Mouse (Mus musculus): ENCODE measurements around the gene Olfr723.
"Not testable (repeated sequence)": the region's sequence is repeated elsewhere in the genome, so short reads cannot be mapped to it uniquely, and the experiment has no call there.

The Olfr723 gene

DNA sequence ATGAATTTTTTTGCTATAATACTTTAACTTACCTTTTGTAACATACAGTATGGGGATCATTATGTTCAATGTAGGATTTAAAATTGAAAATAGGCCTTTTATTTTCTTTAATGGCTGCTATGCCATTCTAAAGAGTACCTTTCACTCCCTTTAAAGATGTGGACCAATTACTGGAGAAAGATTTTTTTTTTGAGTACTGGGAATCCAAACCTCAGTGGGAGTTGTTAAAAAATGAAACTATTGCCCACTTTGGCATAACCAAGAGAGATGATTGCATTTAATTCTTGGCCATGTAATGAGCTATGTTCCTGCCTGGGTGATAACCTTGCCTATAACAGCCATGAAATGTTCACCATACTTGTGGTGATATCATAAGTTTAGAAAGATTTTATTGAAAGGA is at the start of gene Olfr723:
Gene Olfr723 (minus strand): TSS at position 101 of the 400 bp plus-strand sequence.
- DNase-seq (ENCODE audit: low spot score in 2 of 2) = not testable (repeated sequence)

DNA sequence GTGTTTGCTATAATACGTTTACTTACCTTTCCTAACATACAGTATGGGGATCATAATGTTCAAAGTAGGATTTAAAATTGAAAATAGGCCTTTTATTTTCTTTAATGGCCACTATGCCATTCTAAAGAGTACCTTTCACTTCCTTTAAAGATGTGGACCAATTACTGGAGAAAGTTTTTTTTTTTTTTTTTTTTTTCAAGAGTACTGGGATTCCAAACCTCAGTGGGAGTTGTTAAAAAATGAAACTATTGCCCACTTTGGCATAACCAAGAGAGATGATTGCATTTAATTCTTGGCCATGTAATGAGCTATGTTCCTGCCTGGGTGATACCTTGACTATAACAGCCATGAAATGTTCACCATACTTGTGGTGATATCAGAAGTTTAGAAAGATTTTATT is 31.6 kb upstream of the Olfr723 start, which contains the start of gene Olfr724:
Gene Olfr724 (minus strand): TSS at position 101 of the 400 bp plus-strand sequence.
- DNase-seq (ENCODE audit: low spot score in 2 of 2) = not testable (repeated sequence)

- no peak for DNase-seq (ENCODE audit: low spot score in 2 of 2)
These were observed 24.3 kb upstream of the Olfr723 start for GRCm38 (mm10) chr14:49955890-49956289.

GRCm38 (mm10) chr14:49901899-49902298 is 29.7 kb downstream of the Olfr723 start, which contains the start of gene Olfr722:
Gene Olfr722, minus strand, starts transcription at chr14:49901999.
- DNase-seq (ENCODE audit: low spot score in 2 of 2) = no peak
